Mouse (Mus musculus) T-helper 17 cell (primary cell): ENCODE data around the gene AC124108.1.

Experiments
- in situ Hi-C, 2 experiments: fragments of 300-600 bp; cut with MboI, MseI; formaldehyde crosslinking; loops; 1 replicate in 1 of 2; 2 replicates in 1 of 2; pipeline ENCODE4 v1.15.1; 2025; ENCODE audit warnings: high pct_unique_total_duplicates in 2 of 2

Gene AC124108.1

GRCm38 (mm10) chr1:132191093-132191785, at the start of gene AC124108.1, which contains the start of gene Lemd1:
Gene AC124108.1, plus strand, starts transcription at chr1:132191457.
Gene Lemd1, plus strand, starts transcription at chr1:132191431.
- in situ Hi-C loops: no loop called here

DNA sequence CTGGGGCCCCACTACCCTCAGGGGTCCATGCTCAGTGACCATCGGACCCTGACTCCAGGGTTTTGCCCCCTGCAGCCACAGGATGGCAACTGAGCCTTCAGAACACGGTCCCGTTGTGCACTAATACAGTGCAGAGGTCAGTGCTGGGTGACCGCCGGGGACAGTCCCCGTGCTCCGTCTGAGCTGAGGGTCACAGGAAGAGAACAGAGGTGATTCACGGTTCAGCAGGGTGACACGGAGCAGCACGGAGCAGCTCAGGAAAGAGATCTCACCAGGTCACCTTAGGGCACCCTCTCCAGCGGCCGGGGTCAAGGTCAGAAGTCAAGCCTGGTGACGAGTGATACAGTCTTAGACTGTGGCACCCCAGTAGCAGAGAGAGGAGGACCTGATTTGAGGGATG, 49.5 kb upstream of the AC124108.1 start:
- in situ Hi-C loops: no loop called here

- in situ Hi-C loops: no loop called here
Measured at GRCm38 (mm10) chr1:132143079-132143478, 48.2 kb upstream of the AC124108.1 start.

- in situ Hi-C loops: no loop called here
Measured at GRCm38 (mm10) chr1:132143730-132144129, 47.5 kb upstream of the AC124108.1 start.

DNA sequence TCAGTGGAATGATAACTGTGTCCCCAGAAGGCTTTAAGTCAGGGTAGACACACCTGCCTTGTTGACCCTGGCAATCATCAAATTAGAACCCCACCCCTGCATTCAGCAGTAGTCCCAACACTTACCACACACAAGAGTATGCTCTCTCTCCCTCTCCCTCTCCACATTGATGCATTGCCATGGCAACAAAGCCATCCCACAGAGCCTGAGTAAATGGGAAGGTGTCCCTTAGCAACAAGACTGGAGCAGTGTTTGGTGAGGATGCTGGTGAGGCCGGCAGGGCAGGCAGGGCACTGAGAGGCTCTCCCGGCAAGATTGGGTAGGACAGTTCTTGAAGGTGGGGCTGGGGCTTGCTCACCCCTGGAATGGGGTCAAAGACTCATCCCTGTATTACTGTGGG, 47.0 kb upstream of the AC124108.1 start:
- in situ Hi-C loops: no loop called here

DNA sequence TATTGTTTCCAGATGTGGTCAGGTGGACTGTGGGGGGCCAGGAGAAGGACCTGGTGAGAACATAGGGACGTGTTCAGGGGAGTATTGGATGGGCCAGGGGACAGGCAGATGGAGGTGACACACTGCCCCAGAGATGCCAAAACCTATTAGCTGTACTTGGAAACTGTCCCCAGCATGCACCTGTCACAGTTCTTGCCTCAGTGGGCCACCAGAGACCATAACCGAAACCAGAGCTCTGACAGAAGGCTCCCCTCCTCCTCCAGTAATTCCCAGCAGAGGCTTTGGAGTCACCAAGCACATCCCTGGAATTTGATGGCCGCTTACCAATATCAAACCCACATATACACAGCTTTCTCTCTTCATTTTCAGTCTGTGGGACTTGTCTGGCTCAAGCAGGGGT, 46.4 kb upstream of the AC124108.1 start:
- in situ Hi-C loops: no loop called here

DNA sequence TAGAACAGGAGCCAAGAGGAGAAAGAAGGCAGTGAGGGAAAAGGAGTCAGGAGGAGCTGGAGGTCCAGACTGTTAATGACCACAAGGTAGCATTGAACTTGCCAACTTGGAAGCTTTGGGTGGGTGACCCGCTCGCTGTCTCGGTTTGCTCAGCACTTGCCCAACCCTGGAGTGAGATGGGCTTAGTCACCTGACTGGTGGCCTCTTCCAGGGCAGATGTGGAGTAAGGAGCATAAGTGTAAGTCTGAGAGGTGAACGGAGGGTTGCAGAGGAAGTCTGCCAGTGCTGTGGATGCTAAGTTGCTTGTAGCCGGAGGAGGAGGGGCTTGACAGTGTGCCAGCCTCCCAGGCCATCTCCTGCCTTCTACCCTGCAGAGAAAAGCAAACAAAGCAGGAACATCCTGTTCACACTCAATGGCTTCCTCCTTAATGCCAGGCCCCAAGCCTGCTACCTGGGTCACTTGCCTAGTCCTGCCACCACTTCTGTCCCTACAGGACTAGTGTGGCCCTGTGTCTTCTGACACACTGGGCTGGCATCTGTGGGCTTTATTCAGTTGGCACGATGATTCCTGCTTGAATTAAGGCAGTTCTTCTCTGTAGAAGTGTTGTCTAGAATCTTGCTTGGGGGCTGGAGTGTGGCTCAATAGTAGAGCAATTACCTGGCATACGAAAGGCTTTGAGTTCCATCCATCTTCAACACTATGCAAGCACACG, 45.1 kb upstream of the AC124108.1 start:
- in situ Hi-C loops: no loop called here

DNA sequence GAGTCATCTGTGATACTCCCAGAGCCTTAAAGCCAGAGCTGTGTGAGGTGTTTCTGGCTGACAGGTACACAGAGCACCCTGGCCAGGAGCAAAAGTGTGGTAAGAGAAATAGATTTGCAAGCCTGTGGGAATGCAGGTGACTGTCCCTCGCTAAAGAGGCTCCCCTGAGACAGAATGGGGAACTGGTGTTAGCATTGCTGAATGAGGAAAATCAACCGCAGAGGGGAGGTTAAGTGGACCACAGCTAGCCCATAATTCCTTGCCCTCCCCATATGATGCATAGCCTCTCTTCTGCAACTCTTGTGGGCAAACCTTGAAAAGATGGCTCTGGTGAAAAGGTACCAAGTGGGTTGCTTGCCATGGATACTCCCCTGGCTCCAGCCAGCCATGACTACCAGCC, 41.8 kb upstream of the AC124108.1 start:
- in situ Hi-C loops: no loop called here

- in situ Hi-C loops: loop anchor here in 1 of 2 experiments (10.0 kb wide), 1 partner anchor 155 kb away; no protein-coding TSS in a partner anchor
Measured at GRCm38 (mm10) chr1:132150171-132150570, 41.1 kb upstream of the AC124108.1 start.

GRCm38 (mm10) chr1:132150817-132151601, 40.2 kb upstream of the AC124108.1 start:
- in situ Hi-C loops: loop anchor here in 1 of 2 experiments (10.0 kb wide), 1 partner anchor 156 kb away; no protein-coding TSS in a partner anchor

DNA sequence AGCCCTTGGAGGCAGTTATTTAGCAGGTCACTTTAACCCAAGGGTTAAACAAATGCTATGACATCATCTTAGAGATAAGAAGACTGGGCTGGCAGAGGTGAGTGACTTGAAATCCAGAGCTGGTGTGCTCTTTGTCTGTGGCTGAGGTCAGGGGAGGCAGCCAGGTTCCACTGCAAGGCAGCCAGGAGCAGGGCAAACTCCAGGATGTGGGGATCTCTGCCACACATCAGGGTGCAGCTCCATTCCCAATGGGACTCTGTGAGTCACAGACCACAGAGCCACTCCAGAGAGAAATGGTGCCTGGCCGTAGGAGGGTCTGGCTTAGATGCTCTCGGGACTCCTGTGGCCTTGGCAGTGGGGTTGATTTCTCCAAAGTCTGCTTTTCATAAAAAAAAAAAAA, 39.3 kb upstream of the AC124108.1 start:
- in situ Hi-C loops: loop anchor here in 1 of 2 experiments (10.0 kb wide), 1 partner anchor 157 kb away; no protein-coding TSS in a partner anchor

- in situ Hi-C loops: loop anchor here in 1 of 2 experiments (10.0 kb wide), 1 partner anchor 158 kb away; no protein-coding TSS in a partner anchor
Measured at GRCm38 (mm10) chr1:132153086-132153690, 38.1 kb upstream of the AC124108.1 start.

DNA sequence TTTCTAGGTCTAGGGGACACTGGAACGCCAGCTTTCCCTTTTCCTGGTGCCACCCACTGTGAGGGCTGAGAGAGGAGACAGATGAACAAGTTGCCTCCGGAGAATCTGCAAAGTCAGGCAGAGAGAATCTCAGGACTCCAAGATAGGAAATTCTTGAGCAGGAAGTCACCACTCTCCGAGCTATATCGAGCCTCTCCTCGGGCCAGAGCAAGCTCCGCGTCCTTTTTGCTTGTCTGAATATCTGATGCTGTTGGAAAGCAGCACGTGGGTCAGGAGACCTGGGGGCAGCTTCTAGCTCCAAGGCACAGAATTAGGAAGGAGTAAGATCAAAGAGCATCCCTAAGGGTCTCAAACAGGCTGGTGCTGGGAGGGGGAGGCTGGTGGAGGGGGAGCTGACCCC, 37.6 kb upstream of the AC124108.1 start:
- in situ Hi-C loops: loop anchor here in 1 of 2 experiments (10.0 kb wide), 1 partner anchor 159 kb away; no protein-coding TSS in a partner anchor

DNA sequence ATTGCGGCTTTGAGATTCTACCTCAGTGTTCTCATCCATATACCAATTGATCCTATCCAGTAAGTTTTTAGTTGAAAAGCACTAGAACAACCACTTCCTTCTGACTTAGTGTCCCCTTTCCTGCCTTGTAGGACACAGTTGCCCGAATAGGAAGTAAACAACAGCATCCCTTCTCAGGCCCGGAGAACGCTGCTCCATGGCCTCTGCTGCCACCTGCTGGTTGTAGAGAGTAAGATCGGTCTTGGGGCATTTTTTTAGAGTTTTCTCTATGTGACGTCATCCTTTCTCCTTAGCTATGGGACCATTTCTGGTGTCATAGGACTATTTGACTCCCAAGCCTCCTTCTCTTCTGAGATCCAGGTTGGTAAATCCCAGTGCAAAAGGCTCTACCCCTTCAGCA, 35.5 kb upstream of the AC124108.1 start:
- in situ Hi-C loops: loop anchor here (5.0 to 10.0 kb wide), 2 partner anchors 33 to 161 kb away; no protein-coding TSS in a partner anchor

GRCm38 (mm10) chr1:132157016-132157781, 34.1 kb upstream of the AC124108.1 start:
- in situ Hi-C loops: loop anchor here (5.0 to 10.0 kb wide), 2 partner anchors 35 to 162 kb away; no protein-coding TSS in a partner anchor

- in situ Hi-C loops: loop anchor here (5.0 to 10.0 kb wide), 2 partner anchors 36 to 163 kb away; no protein-coding TSS in a partner anchor
Measured at GRCm38 (mm10) chr1:132157808-132158207, 33.4 kb upstream of the AC124108.1 start.

GRCm38 (mm10) chr1:132158741-132159140, 32.5 kb upstream of the AC124108.1 start:
- in situ Hi-C loops: loop anchor here (5.0 to 10.0 kb wide), 2 partner anchors 36 to 164 kb away; no protein-coding TSS in a partner anchor

DNA sequence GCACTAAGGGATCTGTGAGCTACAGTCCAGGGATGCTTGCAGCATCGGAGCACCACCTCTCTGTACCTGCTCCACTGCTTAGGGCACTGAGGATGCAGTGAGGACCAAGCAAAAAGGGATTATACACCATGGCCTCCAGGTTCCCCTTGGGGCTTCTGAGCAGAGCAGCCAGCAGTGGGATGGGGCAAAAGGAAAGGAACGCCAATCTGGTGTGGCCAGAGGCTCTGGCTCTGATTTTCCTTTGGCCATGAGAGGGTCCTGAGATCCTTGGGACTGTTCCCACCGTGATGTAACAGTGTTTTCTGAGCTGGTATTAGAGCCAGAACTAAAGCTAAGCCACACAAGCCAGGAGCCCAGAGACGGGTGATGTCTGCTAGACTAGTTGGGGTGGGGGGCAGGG, 31.6 kb upstream of the AC124108.1 start:
- in situ Hi-C loops: loop anchor here (5.0 to 10.0 kb wide), 2 partner anchors 37 to 165 kb away; no protein-coding TSS in a partner anchor

DNA sequence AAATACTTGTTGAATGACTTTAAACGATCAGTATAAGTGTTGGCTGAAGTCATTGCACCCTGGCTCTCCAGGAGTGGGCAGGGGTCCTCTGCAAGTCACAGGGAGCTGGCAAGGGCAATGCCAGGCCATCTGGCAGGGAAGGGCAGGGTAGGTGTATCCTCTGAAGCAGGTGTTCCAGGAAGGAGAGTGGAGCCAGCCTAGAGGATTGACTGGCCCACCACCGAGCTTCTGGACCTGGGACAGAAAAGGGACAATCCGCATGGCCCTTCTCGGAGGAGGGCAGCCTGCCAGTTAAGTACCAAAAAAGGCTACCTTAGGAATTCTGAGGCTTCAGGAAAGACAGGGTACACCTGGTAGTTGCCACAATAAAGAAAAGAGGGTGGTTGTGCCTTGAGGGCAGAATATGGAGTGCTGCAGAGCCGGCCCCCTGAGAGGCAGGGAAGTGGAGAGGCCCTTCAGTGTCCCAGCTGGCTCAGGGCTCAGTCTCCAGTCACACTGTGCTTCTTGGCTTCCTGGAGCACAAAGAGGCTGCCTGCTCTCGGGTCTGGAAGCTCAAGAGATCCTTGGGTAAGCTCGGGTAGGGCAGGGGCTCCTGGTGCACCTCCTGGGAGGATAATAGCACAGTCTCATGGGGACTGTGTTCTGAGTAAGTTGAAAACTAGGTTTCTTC, 29.9 kb upstream of the AC124108.1 start:
- in situ Hi-C loops: no loop called here
